22 mouse cellular contexts compared by ENCODE assay signal in genomic region chr13:56265661-56266060, GRCm38 (mm10). TPM values are rescaled to one million over a fixed set of nuclear protein-coding genes. Genes with fewer than 3 reads are reported as not detected.
DNase-seq lines count a peak whose midpoint lies in the region; ATAC-seq and TF ChIP-seq lines count a peak whose summit lies in the region.
"Had no signal": no experiment of that assay in that cellular context is flagged by ENCODE, and none has a peak within 500 bp of the region (broad histone marks: within the 10 kb centered on the region; RNA-seq: fewer than 3 reads in every experiment).

No protein-coding gene starts in this region.

- peaks cover 77% of the 10 kb centered on the region for H3K27me3 ChIP-seq in heart, embryonic 12.5 days (replicated peaks)
- H3K27me3 ChIP-seq in liver, postnatal 0 days (ENCODE audit: insufficient read depth, low read length): peaks cover 23% of the 10 kb centered on the region

- H3K9me3 ChIP-seq in heart, embryonic 12.5 days (replicated peaks): no peaks in the 10 kb centered on the region
- H3K9me3 ChIP-seq in liver, postnatal 0 days (ENCODE audit: low read length): no peaks in the 10 kb centered on the region
- H3K9me3 ChIP-seq: midbrain, embryonic 12.5 days; neural tube, embryonic 15.5 days had no signal

- WGBS in heart, embryonic 12.5 days: 55% methylated on average over 5 of the region's 5 CpGs
- 45% methylated on average over 5 of the region's 5 CpGs for WGBS in liver, postnatal 0 days (ENCODE audit: insufficient replicate concordance)

- no peak overlapping the region for H3K27ac ChIP-seq in layer of hippocampus, adult 2 months
- H3K27ac ChIP-seq in heart, embryonic 12.5 days (ENCODE audit: poor library complexity, severe bottlenecking): no peak overlapping the region
- H3K27ac ChIP-seq in liver, postnatal 0 days (ENCODE audit: low read depth): no peak overlapping the region
- H3K27ac ChIP-seq: macrophage; midbrain, embryonic 12.5 days; neural tube, embryonic 15.5 days had no signal

- H3K4me1 ChIP-seq in heart, embryonic 12.5 days (replicated peaks): no peaks in the 10 kb centered on the region
- no peaks in the 10 kb centered on the region for H3K4me1 ChIP-seq in liver, postnatal 0 days (ENCODE audit: insufficient read depth)

- DNase-seq in layer of hippocampus, adult 11-12 months (ENCODE audit: low spot score): peak; percentile 59
- no peak for DNase-seq in layer of hippocampus, postnatal 25 days (ENCODE audit: extremely low spot score in 1 of 2, low spot score in 1 of 2)
- DNase-seq in layer of hippocampus, adult 2 months (ENCODE audit: low spot score in 2 of 2): peak; percentile 41 to 55
- peak; percentile 62 to 89 for DNase-seq in left cerebral cortex, postnatal 14 days (ENCODE audit: low spot score in 2 of 2)
- peak; percentile 82 for DNase-seq in telencephalon, adult 2 months (ENCODE audit: low read depth, low spot score)
- no peak for DNase-seq in liver, postnatal 0 days
- DNase-seq: heart, postnatal 36 days; kidney, adult 9 months had no signal

- no peak for TF ChIP-seq EP300 in liver, postnatal 0 days (IDR thresholded peaks at IDR 0.05; ENCODE audit: low read depth)

- H3K4me3 ChIP-seq in layer of hippocampus, adult 2 months: no peak overlapping the region
- no peak overlapping the region for H3K4me3 ChIP-seq in heart, embryonic 12.5 days
- no peak overlapping the region for H3K4me3 ChIP-seq in liver, postnatal 0 days (ENCODE audit: low read depth, low read length)
- H3K4me3 ChIP-seq: midbrain, embryonic 12.5 days; myocyte; neural tube, embryonic 15.5 days had no signal

- H3K36me3 ChIP-seq in heart, embryonic 12.5 days: no peaks in the 10 kb centered on the region
- H3K36me3 ChIP-seq in liver, postnatal 0 days (replicated peaks; ENCODE audit: insufficient read depth, low read length): no peaks in the 10 kb centered on the region
- H3K36me3 ChIP-seq: midbrain, embryonic 12.5 days; neural tube, embryonic 15.5 days had no signal

- no peak for TF ChIP-seq CTCF in layer of hippocampus, adult 2 months (conservative IDR thresholded peaks at IDR 0.05)
- no peak for TF ChIP-seq CTCF in liver, postnatal 0 days (IDR thresholded peaks at IDR 0.05; ENCODE audit: low read depth)

- no peak overlapping the region for H3K4me2 ChIP-seq in heart, embryonic 12.5 days
- H3K4me2 ChIP-seq in liver, postnatal 0 days (ENCODE audit: low read depth, low read length): no peak overlapping the region
- H3K4me2 ChIP-seq: heart, embryonic 11.5 days; lung, embryonic 14.5 days; midbrain, embryonic 12.5 days; neural tube, embryonic 15.5 days had no signal

- no peak for ATAC-seq in heart, embryonic 12.5 days (ENCODE audit: insufficient number of reproducible peaks, low FRiP score)
- ATAC-seq in liver, postnatal 0 days: no peak
- ATAC-seq: forebrain, embryonic 16.5 days had no signal

- H3K9ac ChIP-seq in heart, embryonic 12.5 days: no peak overlapping the region
- no peak overlapping the region for H3K9ac ChIP-seq in liver, postnatal 0 days (replicated peaks)
- H3K9ac ChIP-seq: lung, embryonic 14.5 days; midbrain, embryonic 12.5 days; neural tube, embryonic 15.5 days had no signal

- intact Hi-C loops in left cerebral cortex, postnatal 14 days (cut with DNase I): loop anchor here (1.0 kb wide), 1 partner anchor 68 kb away; no protein-coding TSS in a partner anchor

RNA-seq across cellular contexts. Expression of gene Neurog1, which starts 13.7 kb away (rescaled TPM):
- under 1 TPM; 0.21 to 0.25 TPM for total RNA-seq in layer of hippocampus, postnatal 25 days (2021)
- total RNA-seq in layer of hippocampus, adult 2 months (2021): under 1 TPM in 1 of 2 experiments, not detected in 1; 0.20 TPM
- total RNA-seq in left cerebral cortex, postnatal 14 days (2021): not detected
- not detected in 2 replicates for polyA plus RNA-seq in heart, embryonic 12.5 days (2016; fragmentation: Nextera tagmentation; extraction: Ambion mirVana)
- polyA plus RNA-seq in liver, postnatal 0 days (2015; fragmentation: Nextera tagmentation; extraction: Ambion mirVana): not detected in 2 replicates
- total RNA-seq: adrenal gland, postnatal 4 days; gastrocnemius, postnatal 4 days; heart, postnatal 36 days; left cerebral cortex, postnatal 10 days; liver, adult 2 months had no signal
- polyA plus RNA-seq: liver, adult 2 months; lung, embryonic 14.5 days; macrophage; myocyte; spleen, adult 2 months; stomach, embryonic 16.5 days had no signal

RNA-seq across cellular contexts. Expression of gene Cxcl14, which starts 30.7 kb away (rescaled TPM):
- 100 to 1,000 TPM; 121 to 137 TPM for total RNA-seq in layer of hippocampus, postnatal 25 days (2021)
- total RNA-seq in layer of hippocampus, adult 2 months (2021): 100 to 1,000 TPM; 123 to 125 TPM
- 100 to 1,000 TPM; 125 to 136 TPM for total RNA-seq in left cerebral cortex, postnatal 14 days (2021)
- polyA plus RNA-seq in heart, embryonic 12.5 days (2016; fragmentation: Nextera tagmentation; extraction: Ambion mirVana): 1.4 and 1.6 TPM in 2 replicates
- 0.06 and 0.12 TPM in 2 replicates for polyA plus RNA-seq in liver, postnatal 0 days (2015; fragmentation: Nextera tagmentation; extraction: Ambion mirVana)
- polyA plus RNA-seq: myocyte had no signal

Comparison
In these comparisons a context has a peak if more than half of its experiments do, and no peak if none do; other contexts are left out.
1. DNase-seq: peak in layer of hippocampus, adult 11-12 months (single experiment), layer of hippocampus, adult 2 months (2 of 2), left cerebral cortex, postnatal 14 days (2 of 2) and telencephalon, adult 2 months (single experiment); none in layer of hippocampus, postnatal 25 days (0 of 2) and liver, postnatal 0 days (single experiment).